Mouse (Mus musculus) skeletal muscle tissue, adult 2 months (tissue): Measurements from ENCODE around the gene Ccp110.

Experiments
- DNase-seq: peaks from one replicate; pipeline ENCODE4 v3.0.0-alpha.2; 2012; ENCODE audit warnings: low read depth, low spot score

The Ccp110 gene

GRCm38 (mm10) chr7:118766834-118767224, 54.5 kb downstream of the Ccp110 start:
- no peak for DNase-seq

DNA sequence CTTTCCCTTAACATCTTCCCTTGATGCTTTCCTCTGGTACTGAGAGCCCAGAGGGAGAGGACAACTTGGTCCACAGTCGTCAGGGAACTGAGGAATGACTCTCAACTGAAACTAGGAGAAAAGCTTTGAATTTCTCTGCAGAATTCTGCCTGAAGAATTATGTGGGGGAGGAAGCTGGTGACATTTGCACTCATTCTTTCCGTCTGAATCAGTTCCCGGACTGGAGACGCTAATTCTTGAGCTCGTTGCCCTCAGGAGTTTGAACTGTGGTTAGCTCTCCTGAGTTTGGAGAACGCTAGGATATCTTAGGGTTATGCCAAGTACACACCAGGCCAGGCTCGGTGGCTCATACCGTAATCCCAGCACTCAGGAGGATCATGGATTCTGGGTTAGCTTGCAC, 56.9 kb downstream of the Ccp110 start:
- no peak for DNase-seq

- DNase-seq: no peak
Measured at GRCm38 (mm10) chr7:118769655-118770054, 57.3 kb downstream of the Ccp110 start.

DNA sequence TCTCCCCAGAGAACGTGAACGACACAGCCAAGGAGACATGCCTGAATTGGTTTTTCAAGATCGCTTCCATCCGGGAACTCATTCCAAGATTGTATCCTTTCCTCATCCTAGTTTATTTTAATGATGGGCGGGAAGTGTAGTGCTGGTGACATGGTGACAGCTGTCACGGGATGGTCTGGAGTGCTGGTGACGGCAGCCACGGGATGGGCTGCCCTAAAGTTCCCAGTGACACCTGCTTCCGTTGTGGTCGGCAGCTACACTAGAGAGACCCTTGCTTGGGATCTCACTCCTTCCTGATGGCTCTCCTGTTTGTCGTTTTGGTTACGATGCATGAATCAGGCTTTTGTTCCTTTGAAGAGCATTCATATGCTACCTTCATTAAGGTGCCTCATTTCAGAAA, 60.7 kb downstream of the Ccp110 start:
- no peak for DNase-seq

DNA sequence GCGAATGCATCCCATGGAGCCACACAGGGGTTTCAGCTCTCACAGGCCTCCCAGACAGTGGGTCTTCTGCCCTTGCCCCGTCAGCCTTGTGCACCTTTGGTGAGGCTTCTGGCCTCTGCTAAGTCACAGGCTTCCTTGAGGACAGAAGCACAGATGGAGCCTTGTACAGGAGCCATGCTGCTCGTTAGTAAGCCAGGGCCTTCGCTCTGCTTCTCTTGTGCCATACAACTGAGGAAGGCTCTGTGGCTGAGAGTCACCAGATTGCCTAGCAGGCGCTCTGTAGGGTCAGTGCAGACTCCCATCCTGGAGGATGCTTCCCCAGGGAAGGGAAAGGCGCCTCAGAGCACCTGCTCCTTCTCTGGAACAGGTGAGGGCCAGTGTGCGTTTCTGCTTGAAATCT, 63.6 kb downstream of the Ccp110 start:
- DNase-seq: no peak

GRCm38 (mm10) chr7:118776491-118776890, 64.1 kb downstream of the Ccp110 start:
- DNase-seq: no peak

DNA sequence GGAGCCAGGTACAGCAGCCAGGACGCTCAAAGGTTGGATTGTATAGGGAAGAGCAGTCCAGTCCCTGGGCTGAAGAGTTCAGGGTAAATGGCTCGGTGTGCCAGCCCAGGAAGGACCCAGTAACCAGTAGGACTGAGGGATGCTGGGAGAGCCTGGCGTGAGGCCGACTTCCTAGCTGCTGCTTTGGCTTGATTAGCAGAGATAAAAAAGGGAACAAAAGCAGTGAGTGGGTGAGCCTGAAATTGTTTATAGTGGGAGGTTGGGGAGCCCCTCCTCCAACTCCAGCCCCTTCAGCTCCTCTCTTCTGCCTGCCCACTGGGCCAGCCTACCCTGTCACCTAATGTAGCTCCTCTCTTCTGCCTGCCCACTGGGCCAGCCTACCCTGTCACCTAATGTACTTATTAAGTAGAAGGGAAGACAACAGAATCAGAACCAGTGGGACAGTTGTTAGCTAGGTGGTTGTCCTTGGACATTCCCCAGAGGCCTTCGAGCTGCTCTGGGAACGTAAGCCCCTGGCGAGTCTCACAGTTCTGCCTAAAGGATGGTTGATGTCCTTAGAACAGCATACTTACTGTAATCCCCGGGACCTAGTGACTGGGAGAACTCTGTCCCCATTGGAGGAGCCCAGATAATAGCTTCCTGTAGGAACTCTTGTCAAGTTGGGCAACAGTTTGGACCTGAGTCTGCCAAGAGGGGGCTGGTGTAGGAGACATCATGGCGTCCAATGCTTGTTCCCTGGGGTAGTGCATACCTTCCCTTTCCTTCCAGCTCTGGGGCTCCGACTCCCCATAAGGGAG, 65.4 kb downstream of the Ccp110 start:
- DNase-seq: no peak

- no peak for DNase-seq
Measured at GRCm38 (mm10) chr7:118778561-118778960, 66.2 kb downstream of the Ccp110 start.

GRCm38 (mm10) chr7:118783305-118784001, 71.1 kb downstream of the Ccp110 start:
- no peak for DNase-seq

DNA sequence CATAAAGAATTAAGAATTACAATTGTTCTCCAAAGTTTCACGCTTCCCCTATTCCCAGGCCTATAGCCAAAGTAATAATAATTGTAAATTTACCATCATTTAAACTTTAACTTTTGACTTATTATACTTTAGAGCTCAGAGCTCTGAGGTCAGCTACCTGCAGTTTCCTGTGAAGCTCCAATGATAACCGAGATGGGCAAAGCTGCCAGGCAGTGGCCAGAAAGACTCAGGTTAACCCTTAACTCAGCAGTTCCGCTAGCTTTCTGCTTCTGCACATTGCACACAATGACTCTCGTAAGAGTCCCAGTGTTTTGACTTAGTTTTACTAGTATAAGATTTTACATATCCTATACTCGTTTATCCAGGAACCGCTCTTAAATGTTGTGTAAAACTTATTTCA, 73.7 kb downstream of the Ccp110 start:
- DNase-seq: no peak
